Mouse (Mus musculus) MEL (cell line): Measurements from ENCODE around the gene Fam241a. TPM values are rescaled to one million over a fixed set of nuclear protein-coding genes. Genes with fewer than 3 reads are reported as not detected.

ENCODE experiments used
- DNase-seq: peaks from one replicate; pipeline ENCODE4 v3.0.0; 2011; ENCODE audit warnings: low read depth, low spot score
- H3K27ac ChIP-seq: 2 replicates; pipeline ENCODE4 v1.5.1; 2012; ENCODE audit warnings: low read depth, mild to moderate bottlenecking, control low read depth, low read length, moderate library complexity; ENCODE audit not compliant: control insufficient read depth
- H3K27me3 ChIP-seq, 2 experiments: fragments of 150-350 bp in 1 of 2; sonication (generic) in 1 of 2; 2 replicates each; pipeline ENCODE4 v1.6.1; 2012; ENCODE audit warnings: low read length in 2 of 2, mild to moderate bottlenecking in 2 of 2, improper control_type of control experiment in 1 of 2, moderate library complexity in 1 of 2; ENCODE audit not compliant: insufficient read depth in 2 of 2, control insufficient read depth in 1 of 2
- H3K36me3 ChIP-seq, 2 experiments: 2 replicates each; pipeline ENCODE4 v1.6.1; 2012 to 2014; ENCODE audit warnings: low read length in 2 of 2, improper control_type of control experiment in 1 of 2, inconsistent platforms in 1 of 2, mild to moderate bottlenecking in 1 of 2; ENCODE audit not compliant: insufficient read depth in 2 of 2, control insufficient read depth in 1 of 2
- H3K4me1 ChIP-seq, 2 experiments: fragments of 150-350 bp in 1 of 2; sonication (generic) in 1 of 2; 2 replicates each; pipeline ENCODE4 v1.6.1; 2012; ENCODE audit warnings: low read length in 2 of 2, improper control_type of control experiment in 1 of 2, mild to moderate bottlenecking in 1 of 2; ENCODE audit not compliant: insufficient read depth in 2 of 2, control insufficient read depth in 1 of 2
- H3K4me3 ChIP-seq, 2 experiments: fragments of 150-350 bp in 1 of 2; sonication (generic) in 1 of 2; 2 replicates each; pipeline ENCODE4 v1.5.1; 2012; ENCODE audit warnings: low read depth in 2 of 2, low read length in 2 of 2, mild to moderate bottlenecking in 2 of 2, moderate library complexity in 2 of 2, control low read depth in 1 of 2, improper control_type of control experiment in 1 of 2; ENCODE audit not compliant: control insufficient read depth in 1 of 2, insufficient read depth in 1 of 2
- H3K79me2 ChIP-seq: 2 replicates; pipeline ENCODE4 v1.6.1; 2012; ENCODE audit warnings: mild to moderate bottlenecking, low read length, moderate library complexity; ENCODE audit not compliant: control insufficient read depth, poor library complexity, insufficient read depth
- H3K9ac ChIP-seq: 2 replicates; pipeline ENCODE4 v1.6.1; 2012; ENCODE audit warnings: low read depth, mild to moderate bottlenecking, control low read depth, low read length, moderate library complexity; ENCODE audit not compliant: control insufficient read depth, poor library complexity, severe bottlenecking
- H3K9me3 ChIP-seq: fragments of 150-350 bp; sonication (generic); replicated peaks from 2 replicates; pipeline ENCODE4 v1.6.1; 2012; ENCODE audit warnings: mild to moderate bottlenecking, low read length, improper control_type of control experiment, moderate library complexity; ENCODE audit not compliant: insufficient read depth
- CTCF ChIP-seq, 3 experiments: IDR thresholded peaks in 2 of 3; conservative IDR thresholded peaks in 1 of 3; 2 replicates each; pipeline ENCODE4 v1.5.1; 2011 to 2012; ENCODE audit warnings: low read length in 3 of 3, low read depth in 2 of 3, mild to moderate bottlenecking in 2 of 3, improper control_type of control experiment in 1 of 3, inconsistent platforms in 1 of 3, mixed read lengths in 1 of 3, moderate library complexity in 1 of 3; ENCODE audit not compliant: control insufficient read depth in 1 of 3, insufficient read depth in 1 of 3, poor library complexity in 1 of 3, severe bottlenecking in 1 of 3
- E2F4 ChIP-seq: IDR thresholded peaks from 2 replicates; pipeline ENCODE4 v1.6.1; 2011; ENCODE audit warnings: low read depth, low read length, improper control_type of control experiment, borderline replicate concordance
- EP300 ChIP-seq, 2 experiments: IDR thresholded peaks; 2 replicates each; pipeline ENCODE4 v1.6.1; 2011; ENCODE audit warnings: improper control_type of control experiment in 2 of 2, low read length in 2 of 2, low read depth in 1 of 2, mild to moderate bottlenecking in 1 of 2
- ETS1 ChIP-seq: IDR thresholded peaks from 2 replicates; pipeline ENCODE4 v1.6.1; 2012; ENCODE audit warnings: low read depth, mild to moderate bottlenecking, inconsistent platforms, low read length, improper control_type of control experiment, moderate library complexity
- MAX ChIP-seq: IDR thresholded peaks from 2 replicates; pipeline ENCODE4 v1.6.1; 2011; ENCODE audit warnings: low read length, improper control_type of control experiment
- MAZ ChIP-seq: IDR thresholded peaks from 2 replicates; pipeline ENCODE4 v1.6.1; 2012; ENCODE audit warnings: low read depth, mild to moderate bottlenecking, inconsistent platforms, low read length, improper control_type of control experiment
- MYC ChIP-seq: IDR thresholded peaks from 2 replicates; pipeline ENCODE4 v1.6.1; 2011; ENCODE audit warnings: low read depth, mild to moderate bottlenecking, low read length, improper control_type of control experiment, moderate library complexity
- NELFE ChIP-seq: IDR thresholded peaks from 2 replicates; pipeline ENCODE4 v1.6.1; 2011; ENCODE audit warnings: low read depth, low read length, improper control_type of control experiment
- NRF1 ChIP-seq: IDR thresholded peaks from 2 replicates; pipeline ENCODE4 v1.6.1; 2014; ENCODE audit warnings: low read depth, mild to moderate bottlenecking, inconsistent platforms, low read length, improper control_type of control experiment, moderate library complexity; ENCODE audit not compliant: poor library complexity, insufficient read depth, severe bottlenecking
- POLR2AphosphoS2 ChIP-seq: IDR thresholded peaks from 2 replicates; pipeline ENCODE4 v1.6.1; 2011; ENCODE audit warnings: low read length, improper control_type of control experiment
- POLR2AphosphoS5 ChIP-seq: IDR thresholded peaks from 2 replicates; pipeline ENCODE4 v1.6.1; 2012; ENCODE audit warnings: low read depth, borderline replicate concordance, mild to moderate bottlenecking, inconsistent platforms, low read length, moderate library complexity, mixed read lengths
- SIN3A ChIP-seq: IDR thresholded peaks from 2 replicates; pipeline ENCODE4 v1.6.1; 2012; ENCODE audit warnings: low read length, improper control_type of control experiment, inconsistent platforms
- SMC3 ChIP-seq: IDR thresholded peaks from 2 replicates; pipeline ENCODE4 v1.6.1; 2011; ENCODE audit warnings: low read depth, low read length, improper control_type of control experiment
- TAL1 ChIP-seq: IDR thresholded peaks from 2 replicates; pipeline ENCODE4 v1.6.1; 2012; ENCODE audit warnings: mild to moderate bottlenecking, inconsistent platforms, low read length, moderate library complexity, mixed read lengths
- TBP ChIP-seq: IDR thresholded peaks from 2 replicates; pipeline ENCODE4 v1.8.0; 2011; ENCODE audit warnings: low read depth, low read length, improper control_type of control experiment
- USF1 ChIP-seq: IDR thresholded peaks from 2 replicates; pipeline ENCODE4 v1.6.1; 2014; ENCODE audit warnings: low read depth, mild to moderate bottlenecking, inconsistent platforms, low read length, improper control_type of control experiment, moderate library complexity
- USF2 ChIP-seq, 2 experiments: IDR thresholded peaks; 2 replicates each; pipeline ENCODE4 v1.6.1; 2011 to 2012; ENCODE audit warnings: improper control_type of control experiment in 2 of 2, low read length in 2 of 2, borderline replicate concordance in 1 of 2, inconsistent platforms in 1 of 2, low read depth in 1 of 2, mild to moderate bottlenecking in 1 of 2; ENCODE audit not compliant: insufficient read depth in 1 of 2
- ZKSCAN1 ChIP-seq: IDR thresholded peaks from 2 replicates; pipeline ENCODE4 v1.6.1; 2012; ENCODE audit warnings: low read depth, mild to moderate bottlenecking, inconsistent platforms, low read length, improper control_type of control experiment, moderate library complexity
- ZNF384 ChIP-seq: IDR thresholded peaks from 2 replicates; pipeline ENCODE4 v1.6.1; 2012; ENCODE audit warnings: low read depth, mild to moderate bottlenecking, inconsistent platforms, low read length, improper control_type of control experiment
- polyA plus RNA-seq, 2 experiments: library from polyadenylated mRNA; stranded (reverse) in 1 of 2; unstranded in 1 of 2; fragments of >175 nt in 1 of 2; fragments of >200 nt in 1 of 2; gene quantifications; 2 replicates each; pipeline versions ENCODE4 v1.2.1 to v1.2.4; 2012; ENCODE audit warnings: low replicate concordance in 2 of 2, low read depth in 1 of 2; ENCODE audit not compliant: insufficient read length in 2 of 2, insufficient read depth in 1 of 2, missing spikeins in 1 of 2
- total RNA-seq: library from RNA; depleted of rRNA; stranded (reverse); fragments of 300-350 nt; gene quantifications from 2 replicates; pipeline ENCODE4 v1.2.3, GENCODE M21; 2012

Gene Fam241a
- total and polyA plus RNA-seq, 3 experiments = 30.2 to 32.0 TPM; not detected in 1

GRCm38 (mm10) chr3:127863571-127863970, 32.6 kb downstream of the Fam241a start:
- Histone ChIP-seq H3K27me3 (no peaks in the 10 kb centered on the region), H3K9ac (no peak overlapping the region), H3K9me3 (no peaks in the 10 kb centered on the region), H3K4me3 (no peak overlapping the region), H3K27ac (no peak overlapping the region), H3K4me1 (no peaks in the 10 kb centered on the region), H3K36me3 (no peaks in the 10 kb centered on the region; a peak in 2 of 4 replicates), H3K79me2 (no peaks in the 10 kb centered on the region)
- DNase-seq = no peak
- TF ChIP-seq MAZ (no peak), SMC3 (no peak), CTCF (IDR thresholded peaks at IDR 0.05 in 2 of 3, conservative IDR thresholded peaks at IDR 0.05 in 1 of 3; ENCODE audit: control insufficient read depth in 1 of 3, insufficient read depth in 1 of 3, low read depth in 2 of 3, low read length in 3 of 3, poor library complexity in 1 of 3, severe bottlenecking in 1 of 3) (no peak), MYC (no peak), NELFE (no peak), TAL1 (no peak), SIN3A (no peak), POLR2AphosphoS2 (no peak), ZNF384 (no peak), NRF1 (no peak), EP300 (IDR thresholded peaks at IDR 0.05; ENCODE audit: low read depth in 1 of 2, low read length in 2 of 2) (no peak), E2F4 (no peak), MAX (no peak), ETS1 (no peak), USF1 (no peak), POLR2AphosphoS5 (no peak), TBP (no peak), USF2 (IDR thresholded peaks at IDR 0.05; ENCODE audit: borderline replicate concordance in 1 of 2, insufficient read depth in 1 of 2, low read depth in 1 of 2, low read length in 2 of 2) (no peak), ZKSCAN1 (no peak)

- no peak overlapping the region for H3K27ac ChIP-seq
- no peaks in the 10 kb centered on the region for H3K9me3 ChIP-seq
- no peak overlapping the region for H3K9ac ChIP-seq
- H3K36me3 ChIP-seq = no peaks in the 10 kb centered on the region; a peak in 1 of 4 replicates
- no peak for DNase-seq
- H3K27me3 ChIP-seq = no peaks in the 10 kb centered on the region
- TF ChIP-seq USF1 (no peak), POLR2AphosphoS5 (no peak), POLR2AphosphoS2 (no peak), SMC3 (no peak), EP300 (IDR thresholded peaks at IDR 0.05; ENCODE audit: low read depth in 1 of 2, low read length in 2 of 2) (no peak)
- H3K4me1 ChIP-seq = no peaks in the 10 kb centered on the region
- H3K4me3 ChIP-seq = no peak overlapping the region
- H3K79me2 ChIP-seq = no peaks in the 10 kb centered on the region
Measured at GRCm38 (mm10) chr3:127862479-127862878, 33.6 kb downstream of the Fam241a start.
